Mouse (Mus musculus) bone marrow, adult 2 months (tissue): Measurements from ENCODE around the gene Akap2. TPM values are rescaled to one million over a fixed set of nuclear protein-coding genes. Genes with fewer than 3 reads are reported as not detected.
"Not testable (repeated sequence)": the region's sequence is repeated elsewhere in the genome, so short reads cannot be mapped to it uniquely, and the experiment has no call there.

Experiments used
- H3K27ac ChIP-seq: fragments of 200-500 bp; 2 replicates; pipeline ENCODE4 v1.5.1; 2012; ENCODE audit warnings: low read depth, mild to moderate bottlenecking, control low read depth, inconsistent platforms, low read length; ENCODE audit not compliant: control insufficient read depth, poor library complexity, insufficient read depth
- H3K4me1 ChIP-seq: fragments of 200-500 bp; 2 replicates; pipeline ENCODE4 v1.6.1; 2011; ENCODE audit warnings: low read length; ENCODE audit not compliant: control insufficient read depth, insufficient read depth
- H3K4me3 ChIP-seq: fragments of 200-500 bp; replicated peaks from 2 replicates; pipeline ENCODE3; 2011; ENCODE audit warnings: mild to moderate bottlenecking, low read depth, low read length, control low read depth; ENCODE audit not compliant: control insufficient read depth
- CTCF ChIP-seq: fragments of 200-500 bp; IDR thresholded peaks from 2 replicates; pipeline ENCODE4 v1.5.1; 2011; ENCODE audit warnings: low read length, control low read depth; ENCODE audit not compliant: control insufficient read depth, insufficient read depth
- POLR2A ChIP-seq: fragments of 200-500 bp; IDR thresholded peaks from 2 replicates; pipeline ENCODE4 v1.6.1; 2011; ENCODE audit warnings: low read depth, mild to moderate bottlenecking, control low read depth, low read length, borderline replicate concordance; ENCODE audit not compliant: control insufficient read depth
- WGBS: fragments of 180-500 bp; shearing (Covaris S2); methylation state at CpG from one replicate; pipeline ENCODE4 v1.1.7; 2018; 5-methylcytosine and 5-hydroxymethylcytosine counted together
- polyA plus RNA-seq: library from polyadenylated mRNA; stranded (reverse); fragments of >200 nt; gene quantifications from 2 replicates; pipeline ENCODE4 v1.2.4, GENCODE M21; 2011; ENCODE audit warnings: low replicate concordance; ENCODE audit not compliant: missing spikeins, insufficient read depth, insufficient read length

Gene Akap2
- polyA plus RNA-seq, 1 experiment = 4.0 TPM

DNA sequence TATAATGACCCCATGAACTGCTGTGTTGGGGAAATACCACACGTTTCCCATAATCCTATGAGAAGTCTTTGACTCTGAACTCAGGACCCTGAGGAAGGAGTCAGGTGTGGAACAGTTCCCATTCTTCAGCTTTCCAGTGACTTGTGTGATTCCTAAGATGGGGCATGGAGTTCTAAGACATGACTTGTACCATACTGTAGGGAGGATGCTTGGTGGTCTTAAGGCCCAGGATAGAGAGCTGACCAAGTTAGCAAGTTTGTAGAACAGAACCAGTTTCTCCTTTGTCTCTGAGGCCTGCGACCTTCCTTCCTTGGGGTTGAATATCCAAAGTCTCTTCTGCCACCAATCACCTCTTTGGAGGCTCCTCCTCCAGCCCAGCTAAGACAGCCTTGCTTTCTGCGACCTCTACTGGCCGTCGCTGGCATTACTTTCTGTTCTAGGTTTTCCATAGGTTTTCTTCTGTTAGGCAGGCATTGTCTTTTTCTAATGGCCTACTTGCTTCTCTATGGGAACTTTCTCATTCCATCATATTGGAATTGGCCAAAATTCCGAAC, 162.4 kb downstream of the Akap2 start:
- H3K4me3 ChIP-seq = no peak overlapping the region
- H3K4me1 ChIP-seq = peaks cover 3% of the 10 kb centered on the region
- peak; percentile 74 for TF ChIP-seq CTCF
- TF ChIP-seq POLR2A = no peak
- H3K27ac ChIP-seq = no peak overlapping the region
- WGBS = 10% methylated on average over 6 of the region's 6 CpGs

DNA sequence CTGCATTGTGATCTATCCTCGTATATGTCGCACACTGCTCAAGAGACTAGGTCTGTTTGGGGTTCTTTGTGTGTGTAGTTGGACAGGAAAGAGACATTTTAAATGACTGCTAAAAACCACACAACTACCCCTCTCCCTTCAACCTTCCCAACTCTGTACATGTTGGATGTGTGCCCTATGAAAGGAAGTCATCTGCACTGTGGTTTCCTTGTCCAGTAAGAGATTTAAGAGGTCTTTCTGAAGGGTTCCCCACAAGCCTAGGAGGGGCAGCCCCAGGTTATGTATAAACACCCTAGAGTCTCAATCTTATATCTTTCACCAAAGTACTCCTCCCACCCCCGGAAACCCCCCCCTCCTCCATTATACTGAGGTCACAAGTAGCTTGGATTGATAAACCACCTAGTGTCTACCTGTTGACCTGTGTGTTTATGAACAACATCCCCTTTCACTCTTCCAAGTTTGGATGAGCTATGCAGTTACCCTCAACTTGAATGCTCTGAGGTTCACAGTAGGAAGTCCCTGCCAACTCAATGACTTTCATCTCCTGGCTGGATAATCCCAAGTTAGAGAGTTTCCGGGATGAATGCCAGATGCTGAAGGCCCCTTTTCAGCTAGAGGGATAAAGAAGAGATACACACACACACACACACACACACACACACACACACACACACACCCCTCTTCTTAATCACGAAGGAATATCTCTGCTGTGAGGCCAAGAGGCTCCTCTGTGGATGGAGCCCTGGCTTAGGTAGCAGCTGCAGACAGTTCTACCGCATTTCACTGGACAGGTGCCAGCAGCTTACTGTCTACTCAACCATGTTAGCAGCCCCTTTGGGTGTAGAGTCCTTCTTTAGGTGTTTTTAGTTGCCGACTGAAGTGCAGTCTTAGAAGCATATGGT, 166.3 kb downstream of the Akap2 start:
- WGBS = 7% methylated on average over 7 of the region's 7 CpGs
- H3K4me3 ChIP-seq = no peak overlapping the region
- TF ChIP-seq POLR2A = no peak
- no peak for TF ChIP-seq CTCF
- H3K27ac ChIP-seq = no peak overlapping the region
- peaks cover 3% of the 10 kb centered on the region for H3K4me1 ChIP-seq

DNA sequence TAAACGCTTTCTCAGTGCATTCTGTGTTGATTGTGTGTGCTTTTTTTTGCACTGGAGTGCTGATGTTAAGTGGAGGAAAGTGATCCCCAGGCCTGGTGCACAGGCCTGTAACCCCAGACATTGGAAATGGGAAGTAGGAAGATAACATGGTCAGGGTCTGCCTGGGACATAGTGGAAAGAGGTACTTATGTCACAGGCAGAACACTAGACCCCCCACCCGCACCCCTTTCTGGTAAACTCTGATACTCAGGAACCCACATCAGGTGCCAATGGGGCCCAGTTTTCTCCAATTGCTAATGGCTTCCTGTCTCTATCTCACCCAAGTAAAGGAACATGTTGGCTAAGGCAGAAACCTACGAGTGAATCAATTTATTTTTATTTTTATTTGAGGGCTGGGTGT, 167.1 kb downstream of the Akap2 start:
- 37% methylated on average over 3 of the region's 3 CpGs for WGBS
- Histone ChIP-seq H3K4me1 (peaks cover 3% of the 10 kb centered on the region), H3K4me3 (no peak overlapping the region), H3K27ac (no peak overlapping the region)
- TF ChIP-seq POLR2A (no peak), CTCF (no peak)

DNA sequence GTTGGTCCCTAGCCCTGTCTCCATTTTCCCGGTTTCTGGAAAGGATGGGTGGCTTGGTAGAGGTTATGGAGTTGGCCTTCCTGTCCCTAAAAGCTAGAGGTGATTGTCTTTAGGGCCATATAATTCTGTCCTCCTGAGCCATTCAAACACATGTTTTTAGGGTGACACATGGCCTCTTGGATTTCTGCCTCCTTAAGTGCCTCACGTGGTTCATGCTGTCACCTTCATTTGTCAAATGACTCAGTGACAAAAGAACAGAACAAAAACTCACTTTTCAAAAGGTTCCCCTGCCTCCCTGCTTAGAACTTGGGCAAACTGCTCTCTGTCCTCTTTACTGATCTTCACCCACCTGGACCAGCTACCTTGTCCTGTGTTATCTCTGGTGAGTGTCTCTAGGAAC, 167.7 kb downstream of the Akap2 start:
- TF ChIP-seq POLR2A (no peak), CTCF (no peak)

DNA sequence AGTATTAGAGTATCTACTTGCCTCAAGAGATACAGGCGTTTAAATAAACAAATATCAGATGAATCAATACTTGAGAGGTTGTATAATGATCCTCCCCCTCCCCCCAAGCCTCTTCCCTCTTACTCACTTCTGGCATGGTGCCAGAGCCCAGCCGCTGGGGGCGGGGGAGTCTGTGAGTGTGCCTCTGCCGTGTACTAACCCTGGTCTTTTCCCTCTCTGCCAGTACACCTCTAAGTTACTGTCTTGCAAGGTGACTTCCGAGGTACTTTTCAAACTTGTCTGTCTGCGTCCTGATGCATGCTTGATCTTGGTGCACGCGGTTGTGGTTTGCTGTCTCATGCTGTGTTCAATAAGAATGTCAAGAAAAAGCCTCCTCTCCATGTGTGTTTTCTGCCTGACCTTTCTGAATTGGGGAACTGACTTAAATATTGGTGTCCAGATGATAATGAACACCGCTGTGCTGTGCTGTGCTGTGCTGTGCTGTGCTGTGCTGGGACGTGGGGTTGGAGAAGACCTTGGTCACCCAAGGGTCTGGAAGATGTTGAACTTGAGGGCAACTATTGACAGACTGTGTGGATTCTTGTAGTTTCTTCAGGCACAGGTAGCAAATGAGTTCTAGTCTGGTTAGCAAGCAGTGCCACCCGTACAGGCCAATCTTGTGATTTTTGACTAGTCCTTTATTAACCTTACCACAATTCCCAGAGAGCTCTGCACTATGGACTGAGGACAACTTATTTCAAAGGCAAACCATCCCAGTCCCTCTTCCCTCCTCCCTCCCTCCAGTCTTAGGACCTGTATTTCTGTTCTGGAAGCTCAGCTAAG, 168.8 kb downstream of the Akap2 start:
- no peak overlapping the region for H3K4me3 ChIP-seq
- peaks cover 3% of the 10 kb centered on the region for H3K4me1 ChIP-seq
- WGBS = 14% methylated on average over 11 of the region's 11 CpGs
- H3K27ac ChIP-seq = no peak overlapping the region
- TF ChIP-seq CTCF (no peak), POLR2A (no peak)

More for the DNA sequence above, 167.7 kb downstream of the Akap2 start:
- Histone ChIP-seq H3K27ac (no peak overlapping the region), H3K4me3 (no peak overlapping the region), H3K4me1 (peaks cover 3% of the 10 kb centered on the region)
- WGBS = 46% methylated on average over 2 of the region's 2 CpGs

DNA sequence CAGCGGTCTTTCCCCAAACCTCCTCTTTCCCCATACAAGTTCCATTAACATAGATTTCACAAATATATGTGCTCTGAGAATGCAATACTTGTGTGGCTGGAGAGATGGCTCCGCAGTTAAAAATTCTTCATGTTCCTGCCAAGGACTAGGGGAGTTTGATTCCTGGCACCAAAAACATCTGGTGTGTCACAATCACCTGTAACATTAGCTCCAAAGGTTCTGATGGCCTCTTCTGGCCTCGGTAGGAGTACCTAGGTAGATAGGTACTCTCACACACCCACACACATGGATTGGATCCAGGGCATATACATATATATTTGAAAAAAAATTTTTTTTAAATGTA, 169.4 kb downstream of the Akap2 start:
- no peak overlapping the region for H3K4me3 ChIP-seq
- TF ChIP-seq POLR2A (no peak), CTCF (no peak)
- no peak overlapping the region for H3K27ac ChIP-seq
- H3K4me1 ChIP-seq = peaks cover 3% of the 10 kb centered on the region
- 83% methylated on average over 3 of the region's 3 CpGs for WGBS

DNA sequence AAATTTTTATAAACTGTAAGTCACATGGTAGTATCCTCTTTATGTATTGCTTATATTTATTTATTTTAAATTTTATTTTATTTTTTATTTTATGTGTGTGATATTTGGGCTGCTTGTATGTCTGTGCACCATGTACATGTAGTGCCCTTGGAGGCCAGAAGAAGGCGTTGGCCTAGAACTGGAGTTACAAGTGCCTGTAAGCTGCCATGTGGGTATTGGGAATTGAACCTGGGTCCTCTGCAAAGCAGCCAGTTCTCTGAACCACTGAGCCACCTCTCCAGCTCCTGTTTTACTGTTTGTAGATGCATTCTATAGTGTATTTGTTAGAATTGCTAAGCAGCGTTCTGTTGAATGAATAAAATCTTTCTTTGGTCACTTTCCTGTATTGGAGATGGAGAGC, 170.8 kb downstream of the Akap2 start:
- Histone ChIP-seq H3K27ac (no peak overlapping the region), H3K4me1 (peaks cover 2% of the 10 kb centered on the region), H3K4me3 (no peak overlapping the region)
- TF ChIP-seq CTCF (no peak), POLR2A (no peak)
- WGBS = 78% methylated on average over 2 of the region's 2 CpGs

DNA sequence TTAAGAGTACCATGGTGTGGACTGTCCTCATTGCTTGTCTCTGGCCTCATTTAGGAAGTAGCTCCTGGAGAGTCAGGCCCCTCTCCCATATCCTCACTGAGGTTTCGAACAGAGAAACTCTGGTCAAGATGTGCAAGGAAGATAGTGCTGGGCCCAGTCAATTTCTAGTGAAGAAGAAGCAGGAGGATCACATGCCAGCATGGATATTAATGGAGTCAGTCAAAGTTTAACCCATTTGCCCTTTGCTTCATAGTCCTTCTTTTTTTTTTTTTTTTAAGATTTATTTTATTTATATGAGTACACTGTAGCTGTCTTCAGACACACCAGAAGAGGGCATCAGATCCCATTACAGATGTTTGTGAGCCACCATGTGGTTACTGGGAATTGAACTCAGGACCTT, 171.5 kb downstream of the Akap2 start:
- H3K27ac ChIP-seq, H3K4me1 ChIP-seq, H3K4me3 ChIP-seq: not testable (repeated sequence)
- WGBS = 58% methylated on average over 1 of the region's 1 CpGs
